Mouse (Mus musculus) erythroblast, adult 5-6 weeks (primary cell): Measurements from ENCODE around the gene Baiap2. TPM values are rescaled to one million over a fixed set of nuclear protein-coding genes. Genes with fewer than 3 reads are reported as not detected.

Experiments used
- ATAC-seq: replicated peaks from 2 replicates; pipeline ENCODE4 v1.8.0; 2016; ENCODE audit warnings: moderate number of reproducible peaks, mild to moderate bottlenecking, moderate TSS enrichment, inconsistent platforms; ENCODE audit not compliant: poor library complexity, low FRiP score, severe bottlenecking
- total RNA-seq, 2 experiments: library from RNA; stranded (forward) in 1 of 2; stranded (reverse) in 1 of 2; fragments of 150-400 nt in 1 of 2; fragments of 200-764, 138-1000 nt in 1 of 2; gene quantifications; 2 replicates each; pipeline versions ENCODE4 v1.2.3 to v1.2.4; 2015 to 2017; ENCODE audit warnings: low replicate concordance in 2 of 2

Baiap2 gene
- total RNA-seq, 2 experiments from 2014 or later: 1.6 to 3.5 TPM

GRCm38 (mm10) chr11:119918521-119918920 is 24.0 kb upstream of the Baiap2 start:
- ATAC-seq: no peak

- ATAC-seq: no peak
Measured at GRCm38 (mm10) chr11:119919432-119919831, 23.1 kb upstream of the Baiap2 start.

- no peak for ATAC-seq
Measured at GRCm38 (mm10) chr11:119919897-119920296, 22.7 kb upstream of the Baiap2 start.

- ATAC-seq: no peak
Measured at GRCm38 (mm10) chr11:119920668-119921067, 21.9 kb upstream of the Baiap2 start.

GRCm38 (mm10) chr11:119925176-119925575 is 17.4 kb upstream of the Baiap2 start:
- ATAC-seq: no peak

- ATAC-seq: no peak
Measured at GRCm38 (mm10) chr11:119926762-119927161, 15.8 kb upstream of the Baiap2 start.

- no peak for ATAC-seq
Measured at GRCm38 (mm10) chr11:119928023-119928681, 14.4 kb upstream of the Baiap2 start.

- ATAC-seq: no peak
Measured at GRCm38 (mm10) chr11:119929603-119930265, 12.8 kb upstream of the Baiap2 start.

- no peak for ATAC-seq
Measured at GRCm38 (mm10) chr11:119931809-119932208, 10.8 kb upstream of the Baiap2 start.

GRCm38 (mm10) chr11:119933142-119933541 is 9.4 kb upstream of the Baiap2 start:
- ATAC-seq: no peak

GRCm38 (mm10) chr11:119933819-119934583 is 8.6 kb upstream of the Baiap2 start:
- ATAC-seq: no peak

- no peak for ATAC-seq
Measured at GRCm38 (mm10) chr11:119934773-119935172, 7.8 kb upstream of the Baiap2 start.

GRCm38 (mm10) chr11:119935457-119935856 is 7.1 kb upstream of the Baiap2 start:
- ATAC-seq: no peak

GRCm38 (mm10) chr11:119936456-119936855 is 6.1 kb upstream of the Baiap2 start:
- no peak for ATAC-seq

GRCm38 (mm10) chr11:119937216-119937615 is 5.3 kb upstream of the Baiap2 start:
- no peak for ATAC-seq

GRCm38 (mm10) chr11:119937772-119938502 is 4.6 kb upstream of the Baiap2 start:
- ATAC-seq: no peak

- ATAC-seq: no peak
Measured at GRCm38 (mm10) chr11:119939073-119939710, 3.4 kb upstream of the Baiap2 start.

- no peak for ATAC-seq
Measured at GRCm38 (mm10) chr11:119939711-119940106, 2.9 kb upstream of the Baiap2 start.

GRCm38 (mm10) chr11:119940142-119940541 is 2.4 kb upstream of the Baiap2 start:
- ATAC-seq: no peak

- ATAC-seq: no peak
Measured at GRCm38 (mm10) chr11:119941794-119942193, 769 bp upstream of the Baiap2 start.
